Mouse (Mus musculus) liver, adult 10 weeks (tissue): ENCODE measurements around the gene Fezf2. TPM values are rescaled to one million over a fixed set of nuclear protein-coding genes. Genes with fewer than 3 reads are reported as not detected.

Source experiments
- polyA plus RNA-seq: library from polyadenylated mRNA; stranded (reverse); fragments of 350-450 nt; fragmentation: Illumina TruSeq; extraction: RNeasy Lipid Tissue Mini Kit (QIAGEN cat#74804); gene quantifications from one replicate; pipeline ENCODE4 v1.2.3, GENCODE M21; 2014; ENCODE audit warnings: low read depth, low replicate concordance

The Fezf2 gene
- polyA plus RNA-seq: not detected

GRCm38 (mm10) chr14:12348089-12348488, at the start of gene Fezf2:
TSS of gene Fezf2 (minus strand) at chr14:12348189.

Other genes starting within 250 kb of the Fezf2 start
- 0.19 TPM for gene Gm49355, start 64.2 kb downstream of the Fezf2 start, polyA plus RNA-seq
- 56.2 TPM for gene 3830406C13Rik, start 64.0 kb downstream of the Fezf2 start, polyA plus RNA-seq